Mouse (Mus musculus) mature B cell (primary cell): ENCODE measurements around the gene Arfgef3.

Experiments
- in situ Hi-C: fragments of 300-500 bp; cut with MboI; formaldehyde crosslinking; loops from 2 replicates; pipeline ENCODE4 v1.14.3; 2019

Gene Arfgef3

GRCm38 (mm10) chr10:18743286-18744142, at the start of gene Arfgef3:
Arfgef3 (minus strand) TSS chr10:18743949.
- in situ Hi-C loops: no loop called here

GRCm38 (mm10) chr10:18790063-18790462, 46.3 kb upstream of the Arfgef3 start:
- in situ Hi-C loops: no loop called here

GRCm38 (mm10) chr10:18788601-18789000, 44.9 kb upstream of the Arfgef3 start:
- in situ Hi-C loops: no loop called here

- in situ Hi-C loops: no loop called here
Measured at GRCm38 (mm10) chr10:18786693-18787092, 42.9 kb upstream of the Arfgef3 start, which contains the start of gene Gm4922. Gm4922 (minus strand) TSS chr10:18786793.

- in situ Hi-C loops: no loop called here
Measured at GRCm38 (mm10) chr10:18777546-18777945, 33.8 kb upstream of the Arfgef3 start.

- in situ Hi-C loops: no loop called here
Measured at GRCm38 (mm10) chr10:18772537-18773179, 28.9 kb upstream of the Arfgef3 start.

GRCm38 (mm10) chr10:18769909-18770308, 26.2 kb upstream of the Arfgef3 start:
- in situ Hi-C loops: no loop called here

- in situ Hi-C loops: no loop called here
Measured at GRCm38 (mm10) chr10:18760241-18760640, 16.5 kb upstream of the Arfgef3 start.

- in situ Hi-C loops: no loop called here
Measured at GRCm38 (mm10) chr10:18750057-18750456, 6.3 kb upstream of the Arfgef3 start.

GRCm38 (mm10) chr10:18742086-18742485, 1.7 kb downstream of the Arfgef3 start:
- in situ Hi-C loops: no loop called here

GRCm38 (mm10) chr10:18741024-18741423, 2.7 kb downstream of the Arfgef3 start:
- in situ Hi-C loops: no loop called here

GRCm38 (mm10) chr10:18728548-18728947, 15.2 kb downstream of the Arfgef3 start:
- in situ Hi-C loops: no loop called here

GRCm38 (mm10) chr10:18711436-18711835, 32.3 kb downstream of the Arfgef3 start:
- in situ Hi-C loops: no loop called here

GRCm38 (mm10) chr10:18710949-18711348, 32.8 kb downstream of the Arfgef3 start:
- in situ Hi-C loops: no loop called here

GRCm38 (mm10) chr10:18709836-18710235, 33.9 kb downstream of the Arfgef3 start:
- in situ Hi-C loops: no loop called here

- in situ Hi-C loops: no loop called here
Measured at GRCm38 (mm10) chr10:18708641-18709040, 35.1 kb downstream of the Arfgef3 start.

- in situ Hi-C loops: no loop called here
Measured at GRCm38 (mm10) chr10:18704393-18705120, 39.2 kb downstream of the Arfgef3 start.

GRCm38 (mm10) chr10:18701517-18701916, 42.2 kb downstream of the Arfgef3 start:
- in situ Hi-C loops: no loop called here

GRCm38 (mm10) chr10:18700117-18700516, 43.6 kb downstream of the Arfgef3 start:
- in situ Hi-C loops: no loop called here

- in situ Hi-C loops: no loop called here
Measured at GRCm38 (mm10) chr10:18699151-18699550, 44.6 kb downstream of the Arfgef3 start.

GRCm38 (mm10) chr10:18696461-18696860, 47.3 kb downstream of the Arfgef3 start:
- in situ Hi-C loops: no loop called here

- in situ Hi-C loops: no loop called here
Measured at GRCm38 (mm10) chr10:18688234-18688633, 55.5 kb downstream of the Arfgef3 start.
